Mouse (Mus musculus): ENCODE measurements around the gene Dbil5. TPM values are rescaled to one million over a fixed set of nuclear protein-coding genes. Genes with fewer than 3 reads are reported as not detected.

The Dbil5 gene
- polyA plus RNA-seq, 1 experiment from 2014 or later = 1.4 TPM

DNA sequence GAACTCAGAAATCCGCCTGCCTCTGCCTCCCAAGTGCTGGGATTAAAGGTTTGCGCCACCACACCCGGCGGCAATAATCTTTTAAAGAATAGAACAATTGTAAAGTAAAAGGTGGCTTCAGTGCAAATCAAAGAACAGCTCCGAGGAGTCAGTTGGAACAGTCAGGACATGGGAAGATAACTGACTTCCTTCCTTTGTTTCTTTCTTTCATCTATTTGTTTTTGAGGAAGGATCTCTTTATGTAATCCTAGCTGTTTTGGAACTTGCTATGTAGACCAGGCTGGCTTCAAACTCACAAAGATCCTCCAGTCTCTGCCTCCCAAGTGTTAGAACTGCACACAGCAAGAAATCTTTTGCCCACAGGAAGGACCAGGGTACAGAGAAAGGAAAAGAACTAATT is 7.2 kb downstream of the Dbil5 start:
- Histone ChIP-seq H3K36me3 (ENCODE audit: insufficient read depth, low read length) (peaks cover 17% of the 10 kb centered on the region), H3K4me3 (replicated peaks; ENCODE audit: low read depth, low read length) (no peak overlapping the region), H3K9ac (ENCODE audit: low read depth, low read length) (no peak overlapping the region), H3K27me3 (ENCODE audit: insufficient read depth, low read length) (no peaks in the 10 kb centered on the region), H3K27ac (no peak overlapping the region), H3K4me2 (ENCODE audit: low read length) (no peak overlapping the region), H3K9me3 (replicated peaks; ENCODE audit: low read length) (no peaks in the 10 kb centered on the region), H3K4me1 (replicated peaks; ENCODE audit: insufficient read depth, low read length) (no peaks in the 10 kb centered on the region)
- TF ChIP-seq CTCF (IDR thresholded peaks at IDR 0.05; ENCODE audit: low read depth) = no peak
- WGBS = 91% methylated on average over 5 of the region's 5 CpGs
- no peak for ATAC-seq (replicated peaks; ENCODE audit: low FRiP score, low read depth)
- DNase-seq (ENCODE audit: low spot score) = no peak

DNA sequence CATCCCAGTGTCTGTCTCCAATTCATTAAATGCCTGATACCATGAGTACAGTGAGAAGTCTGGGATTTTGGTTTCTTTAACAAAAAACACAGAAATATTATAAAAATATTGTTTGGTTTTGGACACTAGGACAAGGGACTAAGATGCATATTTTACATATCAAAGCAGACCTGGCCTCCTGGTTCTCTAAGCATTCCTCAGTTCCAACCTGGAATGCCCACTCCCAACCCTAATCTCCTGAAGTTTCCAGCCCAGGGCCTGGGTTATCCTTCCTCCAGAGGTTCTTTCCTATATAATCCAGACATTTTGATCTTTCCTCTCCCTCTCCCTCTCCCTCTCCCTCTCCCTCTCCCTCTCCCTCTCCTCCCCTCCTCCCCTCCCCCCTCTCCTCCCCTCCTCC is 7.6 kb downstream of the Dbil5 start:
- Histone ChIP-seq H3K9me3 (replicated peaks; ENCODE audit: low read length) (no peaks in the 10 kb centered on the region), H3K36me3 (ENCODE audit: insufficient read depth, low read length) (peaks cover 17% of the 10 kb centered on the region), H3K27ac (no peak overlapping the region), H3K9ac (ENCODE audit: low read depth, low read length) (no peak overlapping the region), H3K4me1 (replicated peaks; ENCODE audit: insufficient read depth, low read length) (no peaks in the 10 kb centered on the region), H3K27me3 (ENCODE audit: insufficient read depth, low read length) (no peaks in the 10 kb centered on the region), H3K4me3 (replicated peaks; ENCODE audit: low read depth, low read length) (no peak overlapping the region), H3K4me2 (ENCODE audit: low read length) (no peak overlapping the region)
- TF ChIP-seq CTCF (IDR thresholded peaks at IDR 0.05; ENCODE audit: low read depth) = no peak
- DNase-seq (ENCODE audit: low spot score) (no peak), ATAC-seq (replicated peaks; ENCODE audit: low FRiP score, low read depth) (no peak)

- no peak overlapping the region for H3K4me3 ChIP-seq (replicated peaks; ENCODE audit: low read depth, low read length)
- TF ChIP-seq CTCF (IDR thresholded peaks at IDR 0.05; ENCODE audit: low read depth) = no peak
- H3K4me2 ChIP-seq (ENCODE audit: low read length) = no peak overlapping the region
- H3K27me3 ChIP-seq (ENCODE audit: insufficient read depth, low read length) = no peaks in the 10 kb centered on the region
- H3K9ac ChIP-seq (ENCODE audit: low read depth, low read length) = no peak overlapping the region
- no peaks in the 10 kb centered on the region for H3K4me1 ChIP-seq (replicated peaks; ENCODE audit: insufficient read depth, low read length)
- 92% methylated on average over 3 of the region's 3 CpGs for WGBS
- DNase-seq (ENCODE audit: low spot score) = no peak
- H3K9me3 ChIP-seq (replicated peaks; ENCODE audit: low read length) = no peaks in the 10 kb centered on the region
- no peak for ATAC-seq (replicated peaks; ENCODE audit: low FRiP score, low read depth)
- no peak overlapping the region for H3K27ac ChIP-seq
- H3K36me3 ChIP-seq (ENCODE audit: insufficient read depth, low read length) = peaks cover 48% of the 10 kb centered on the region
Observed at GRCm38 (mm10) chr11:76236136-76236535, 18.7 kb downstream of the Dbil5 start.

GRCm38 (mm10) chr11:76239750-76240149 is 22.3 kb downstream of the Dbil5 start:
- peaks cover 20% of the 10 kb centered on the region for H3K36me3 ChIP-seq (ENCODE audit: insufficient read depth, low read length)
- H3K27ac ChIP-seq = no peak overlapping the region
- 99% methylated on average over 2 of the region's 2 CpGs for WGBS
- H3K4me1 ChIP-seq (replicated peaks; ENCODE audit: insufficient read depth, low read length) = peaks cover 9% of the 10 kb centered on the region
- no peak for DNase-seq (ENCODE audit: low spot score)
- H3K27me3 ChIP-seq (ENCODE audit: insufficient read depth, low read length) = no peaks in the 10 kb centered on the region
- H3K4me3 ChIP-seq (replicated peaks; ENCODE audit: low read depth, low read length) = no peak overlapping the region
- no peak for TF ChIP-seq CTCF (IDR thresholded peaks at IDR 0.05; ENCODE audit: low read depth)
- ATAC-seq (replicated peaks; ENCODE audit: low FRiP score, low read depth) = no peak
- no peaks in the 10 kb centered on the region for H3K9me3 ChIP-seq (replicated peaks; ENCODE audit: low read length)
- no peak overlapping the region for H3K9ac ChIP-seq (ENCODE audit: low read depth, low read length)
- H3K4me2 ChIP-seq (ENCODE audit: low read length) = no peak overlapping the region

- Histone ChIP-seq H3K27ac (peak within 1 kb of the TSS; percentile 73), H3K4me3 (replicated peaks; ENCODE audit: low read depth, low read length) (peak within 1 kb of the TSS; percentile 76), H3K4me2 (ENCODE audit: low read length) (peak within 1 kb of the TSS; percentile 76), H3K9ac (ENCODE audit: low read depth, low read length) (peak within 1 kb of the TSS; percentile 83), H3K9me3 (replicated peaks; ENCODE audit: low read length) (no peaks in the 10 kb centered on the region), H3K36me3 (ENCODE audit: insufficient read depth, low read length) (peaks cover 6% of the 10 kb centered on the region; the same call in 1 of the 2 replicates), H3K4me1 (replicated peaks; ENCODE audit: insufficient read depth, low read length) (peaks cover 9% of the 10 kb centered on the region), H3K27me3 (ENCODE audit: insufficient read depth, low read length) (no peaks in the 10 kb centered on the region)
- peak; percentile 94 for DNase-seq (ENCODE audit: low spot score)
- TF ChIP-seq CTCF (IDR thresholded peaks at IDR 0.05; ENCODE audit: low read depth) = no peak
- ATAC-seq (replicated peaks; ENCODE audit: low FRiP score, low read depth) = peak; percentile 86
- under 1% methylated on average over 61 of the region's 61 CpGs for WGBS
Observed at GRCm38 (mm10) chr11:76242901-76243810, 25.7 kb downstream of the Dbil5 start, which contains the start of the genes Mrm3 and Glod4. TSS of gene Mrm3 (plus strand) at chr11:76243715. TSS of gene Glod4 (minus strand) at chr11:76243725.

DNA sequence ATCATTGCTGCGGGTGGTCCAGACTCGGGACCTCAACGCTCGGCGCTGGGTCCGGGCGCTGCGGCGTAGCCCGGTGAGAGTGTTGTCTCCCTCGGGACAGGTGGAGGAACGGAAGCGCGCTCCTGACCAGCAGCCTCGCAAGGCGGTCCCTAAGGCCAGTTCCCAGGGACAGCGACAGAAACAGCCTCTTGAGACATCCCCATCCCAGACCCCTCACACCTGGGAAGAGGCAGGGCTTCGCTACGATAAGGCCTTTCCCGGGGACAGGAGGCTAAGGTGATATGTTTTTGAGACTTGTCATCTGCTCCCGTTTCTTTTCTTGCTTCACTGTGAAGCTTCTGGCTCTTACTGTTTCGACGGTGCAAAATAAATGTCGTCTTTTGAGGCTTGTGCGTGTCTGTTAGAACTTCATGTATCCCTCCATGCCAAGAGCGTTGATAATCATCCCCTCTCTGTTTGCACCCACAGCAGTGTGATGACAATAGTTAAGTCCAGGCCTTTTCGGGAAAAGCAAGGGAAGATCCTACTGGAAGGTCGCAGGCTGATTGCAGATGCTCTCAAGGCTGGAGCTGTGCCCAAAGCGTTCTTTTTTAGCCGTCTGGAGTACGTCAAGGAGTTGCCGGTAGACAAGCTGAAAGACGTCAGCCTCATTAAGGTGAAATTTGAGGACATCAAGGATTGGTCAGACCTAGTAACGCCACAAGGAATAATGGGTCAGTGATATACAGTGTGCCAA is 26.6 kb downstream of the Dbil5 start:
- WGBS = 2% methylated on average over 34 of the region's 34 CpGs

More for the DNA sequence above, 26.6 kb downstream of the Dbil5 start:
- peak overlapping the region; percentile 76 for H3K4me3 ChIP-seq (replicated peaks; ENCODE audit: low read depth, low read length)
- peaks cover 9% of the 10 kb centered on the region for H3K4me1 ChIP-seq (replicated peaks; ENCODE audit: insufficient read depth, low read length)
- peak overlapping the region; percentile 76 for H3K4me2 ChIP-seq (ENCODE audit: low read length)
- H3K9ac ChIP-seq (ENCODE audit: low read depth, low read length) = peak overlapping the region; percentile 83
- peak overlapping the region; percentile 73; the same call in 1 of the 2 replicates for H3K27ac ChIP-seq
- DNase-seq (ENCODE audit: low spot score) (no peak), ATAC-seq (replicated peaks; ENCODE audit: low FRiP score, low read depth) (peak; percentile 57)
- no peaks in the 10 kb centered on the region for H3K27me3 ChIP-seq (ENCODE audit: insufficient read depth, low read length)
- no peak for TF ChIP-seq CTCF (IDR thresholded peaks at IDR 0.05; ENCODE audit: low read depth)
- H3K36me3 ChIP-seq (ENCODE audit: insufficient read depth, low read length) = peaks cover 12% of the 10 kb centered on the region; the same call in 1 of the 2 replicates
- no peaks in the 10 kb centered on the region for H3K9me3 ChIP-seq (replicated peaks; ENCODE audit: low read length)

All from kidney, postnatal 0 days (tissue).